Mouse (Mus musculus) myocyte (in vitro differentiated cells): ENCODE measurements around the gene Rps6ka3. TPM values are rescaled to one million over a fixed set of nuclear protein-coding genes. Genes with fewer than 3 reads are reported as not detected.

ENCODE experiments used
- H3K27me3 ChIP-seq: one replicate; pipeline ENCODE4 v1.6.1; 2011; ENCODE audit not compliant: control insufficient read depth, insufficient read depth, insufficient read length
- H3K36me3 ChIP-seq: one replicate; pipeline ENCODE4 v1.6.1; 2011; ENCODE audit not compliant: control insufficient read depth, insufficient read depth
- H3K4me2 ChIP-seq: one replicate; pipeline ENCODE4 v1.6.1; 2011; ENCODE audit warnings: low read depth, control low read depth
- H3K4me3 ChIP-seq: one replicate; pipeline ENCODE4 v1.5.1; 2011; ENCODE audit warnings: mild to moderate bottlenecking, control low read depth, moderate library complexity
- H3K79me2 ChIP-seq: one replicate; pipeline ENCODE4 v1.6.1; 2011; ENCODE audit not compliant: control insufficient read depth, insufficient read depth
- H3ac ChIP-seq: one replicate; pipeline ENCODE4 v1.6.1; 2011; ENCODE audit not compliant: control insufficient read depth, insufficient read length
- CEBPB ChIP-seq: IDR thresholded peaks from 2 replicates; pipeline ENCODE4 v1.6.1; 2011; ENCODE audit warnings: mild to moderate bottlenecking, moderate library complexity; ENCODE audit not compliant: poor library complexity, insufficient read depth, severe bottlenecking
- E2F4 ChIP-seq: IDR thresholded peaks from one replicate; pipeline ENCODE4 v1.6.1; 2011; ENCODE audit warnings: mild to moderate bottlenecking, control low read depth, moderate library complexity; ENCODE audit not compliant: insufficient read depth
- MAX ChIP-seq: IDR thresholded peaks from one replicate; pipeline ENCODE4 v1.6.1; 2011; ENCODE audit warnings: low read depth, mild to moderate bottlenecking, control low read depth
- MYOD1 ChIP-seq, 3 experiments: IDR thresholded peaks; one replicate each; pipeline ENCODE4 v1.6.1; 2011; ENCODE audit warnings: control low read depth in 2 of 3, low read depth in 2 of 3, mild to moderate bottlenecking in 2 of 3, moderate library complexity in 1 of 3; ENCODE audit not compliant: insufficient read length in 2 of 3, control insufficient read depth in 1 of 3
- MYOG ChIP-seq, 3 experiments: IDR thresholded peaks; one replicate each; pipeline ENCODE4 v1.6.1; 2011; ENCODE audit warnings: control low read depth in 2 of 3, low read depth in 2 of 3, mild to moderate bottlenecking in 2 of 3; ENCODE audit not compliant: insufficient read length in 2 of 3, control insufficient read depth in 1 of 3, insufficient read depth in 1 of 3
- POLR2A ChIP-seq: IDR thresholded peaks from one replicate; pipeline ENCODE4 v1.6.1; 2011; ENCODE audit warnings: low read depth, mild to moderate bottlenecking, control low read depth, moderate library complexity; ENCODE audit not compliant: insufficient read length
- POLR2AphosphoS2 ChIP-seq: IDR thresholded peaks from one replicate; pipeline ENCODE4 v1.6.1; 2011; ENCODE audit warnings: low read depth, control low read depth; ENCODE audit not compliant: insufficient read length
- REST ChIP-seq: IDR thresholded peaks from one replicate; pipeline ENCODE4 v1.6.1; 2011; ENCODE audit warnings: mild to moderate bottlenecking, control low read depth, moderate library complexity; ENCODE audit not compliant: insufficient read depth, insufficient read length
- SRF ChIP-seq: IDR thresholded peaks from one replicate; pipeline ENCODE4 v1.6.1; 2011; ENCODE audit warnings: low read depth; ENCODE audit not compliant: control insufficient read depth, insufficient read length
- TCF12 ChIP-seq: IDR thresholded peaks from one replicate; pipeline ENCODE4 v1.6.1; 2011; ENCODE audit warnings: mild to moderate bottlenecking, control low read depth; ENCODE audit not compliant: poor library complexity, insufficient read depth, severe bottlenecking
- TCF3 ChIP-seq: IDR thresholded peaks from one replicate; pipeline ENCODE4 v1.6.1; 2011; ENCODE audit warnings: low read depth, control low read depth; ENCODE audit not compliant: insufficient read length
- USF1 ChIP-seq: IDR thresholded peaks from one replicate; pipeline ENCODE4 v1.6.1; 2011; ENCODE audit warnings: low read depth, mild to moderate bottlenecking, control low read depth, moderate library complexity
- polyA plus RNA-seq: library from polyadenylated mRNA; unstranded; fragments of >200 nt; fragmentation: generic; extraction: Trizol; gene quantifications from one replicate; pipeline ENCODE4 v1.2.1, GENCODE M21; 2012; ENCODE audit warnings: missing spikeins

Rps6ka3 gene
- polyA plus RNA-seq, 1 experiment: 10.0 TPM

DNA sequence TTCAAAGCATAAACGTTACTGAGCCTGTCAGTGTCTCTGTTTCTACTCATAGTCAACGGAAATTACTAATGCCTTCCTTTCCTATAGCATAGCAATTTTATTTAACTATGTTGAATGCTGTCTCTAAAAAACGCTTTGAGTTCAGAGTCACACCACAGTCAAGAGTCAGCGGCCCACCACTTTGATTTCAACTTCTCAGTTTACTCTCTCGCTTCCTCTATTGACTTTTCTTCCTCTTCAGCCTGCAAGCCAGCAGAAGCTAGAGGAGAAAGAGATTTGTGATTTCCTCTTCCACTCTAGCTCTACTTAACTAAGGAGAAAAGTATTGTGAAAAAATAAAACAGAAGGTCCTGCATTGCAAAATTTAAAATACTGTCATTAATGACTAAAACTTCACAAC lies 10.0 kb upstream of the Rps6ka3 start:
- H3K4me2 ChIP-seq: no peak overlapping the region
- TF ChIP-seq POLR2AphosphoS2: no peak
- no peak for TF ChIP-seq POLR2A
- no peak for TF ChIP-seq TCF12
- TF ChIP-seq E2F4: no peak
- no peak for TF ChIP-seq USF1
- no peak for TF ChIP-seq MYOD1 (IDR thresholded peaks at IDR 0.05; ENCODE audit: control insufficient read depth in 1 of 3, insufficient read length in 2 of 3, low read depth in 2 of 3)
- no peak for TF ChIP-seq MYOG (IDR thresholded peaks at IDR 0.05; ENCODE audit: control insufficient read depth in 1 of 3, insufficient read depth in 1 of 3, insufficient read length in 2 of 3, low read depth in 2 of 3)
- no peak for TF ChIP-seq REST
- TF ChIP-seq CEBPB: no peak
- TF ChIP-seq SRF: no peak
- TF ChIP-seq TCF3: no peak
- TF ChIP-seq MAX: no peak
- no peak overlapping the region for H3ac ChIP-seq
- H3K27me3 ChIP-seq: no peaks in the 10 kb centered on the region
- H3K4me3 ChIP-seq: no peak overlapping the region
- H3K79me2 ChIP-seq: no peaks in the 10 kb centered on the region
- no peaks in the 10 kb centered on the region for H3K36me3 ChIP-seq

DNA sequence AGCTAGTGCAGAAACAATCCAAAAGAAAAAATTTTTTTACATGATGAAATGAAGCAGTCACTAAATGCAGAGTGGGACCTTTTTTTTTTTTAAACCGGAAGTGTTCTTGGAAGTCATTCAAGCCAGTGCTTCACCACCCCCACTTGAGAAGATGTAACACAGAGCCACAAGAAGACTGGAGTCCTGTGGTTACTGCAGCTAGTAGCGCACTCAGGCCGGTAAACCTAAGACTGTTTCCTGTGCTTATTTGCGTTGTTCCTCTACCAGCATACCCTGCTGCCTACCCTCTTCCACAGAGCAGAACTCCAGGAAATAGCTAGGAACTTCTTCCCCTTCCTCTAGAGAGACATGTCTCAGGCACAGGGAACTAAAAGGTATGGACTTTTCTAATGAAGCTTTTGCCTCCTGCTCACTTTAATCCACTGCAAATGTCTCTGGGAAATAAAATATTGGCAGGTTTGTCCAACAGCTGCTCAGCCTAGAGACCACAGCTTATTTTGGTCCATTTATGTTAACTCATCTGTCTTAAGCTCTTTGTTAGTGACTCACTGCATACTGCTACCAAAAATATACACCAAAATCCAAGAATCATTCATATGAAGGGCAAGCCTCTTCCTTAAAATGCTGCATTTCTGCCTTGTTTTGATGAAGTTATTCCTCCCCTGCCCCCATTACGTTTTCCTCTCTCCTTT lies 931 bp downstream of the Rps6ka3 start:
- Histone ChIP-seq H3K36me3 (no peaks in the 10 kb centered on the region), H3K4me2 (peak overlapping the region; percentile 70), H3K4me3 (no peak overlapping the region), H3K79me2 (no peaks in the 10 kb centered on the region), H3ac (no peak overlapping the region), H3K27me3 (no peaks in the 10 kb centered on the region)
- TF ChIP-seq USF1 (no peak), MYOD1 (IDR thresholded peaks at IDR 0.05; ENCODE audit: control insufficient read depth in 1 of 3, insufficient read length in 2 of 3, low read depth in 2 of 3) (peak; percentile 3 to 51 (median 9))

DNA sequence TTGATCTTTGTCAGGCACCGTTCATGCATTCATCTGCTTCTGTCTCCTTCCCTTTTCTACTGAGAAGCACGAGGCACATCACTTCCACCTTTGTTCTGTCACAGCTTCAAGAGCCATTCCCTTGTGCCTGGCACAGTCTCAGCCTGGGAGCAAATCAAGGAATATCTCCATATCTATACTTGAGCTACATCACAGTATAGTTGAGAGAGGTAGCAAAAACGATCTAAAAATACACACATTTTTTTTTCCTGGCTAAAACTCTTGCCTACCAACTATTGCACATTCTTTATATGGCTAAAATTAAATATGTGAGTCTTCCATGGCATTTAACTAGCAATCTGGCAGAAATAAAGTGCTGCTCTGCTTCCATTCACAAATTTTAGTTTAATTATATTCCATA lies 5.1 kb downstream of the Rps6ka3 start:
- Histone ChIP-seq H3K36me3 (no peaks in the 10 kb centered on the region), H3K27me3 (no peaks in the 10 kb centered on the region), H3K79me2 (no peaks in the 10 kb centered on the region), H3K4me2 (no peak overlapping the region), H3ac (no peak overlapping the region), H3K4me3 (no peak overlapping the region)
- TF ChIP-seq USF1 (no peak), POLR2A (no peak), CEBPB (no peak), SRF (no peak), TCF12 (no peak), MAX (no peak), TCF3 (no peak), MYOD1 (IDR thresholded peaks at IDR 0.05; ENCODE audit: control insufficient read depth in 1 of 3, insufficient read length in 2 of 3, low read depth in 2 of 3) (no peak), POLR2AphosphoS2 (no peak), MYOG (IDR thresholded peaks at IDR 0.05; ENCODE audit: control insufficient read depth in 1 of 3, insufficient read depth in 1 of 3, insufficient read length in 2 of 3, low read depth in 2 of 3) (no peak), REST (no peak), E2F4 (no peak)

DNA sequence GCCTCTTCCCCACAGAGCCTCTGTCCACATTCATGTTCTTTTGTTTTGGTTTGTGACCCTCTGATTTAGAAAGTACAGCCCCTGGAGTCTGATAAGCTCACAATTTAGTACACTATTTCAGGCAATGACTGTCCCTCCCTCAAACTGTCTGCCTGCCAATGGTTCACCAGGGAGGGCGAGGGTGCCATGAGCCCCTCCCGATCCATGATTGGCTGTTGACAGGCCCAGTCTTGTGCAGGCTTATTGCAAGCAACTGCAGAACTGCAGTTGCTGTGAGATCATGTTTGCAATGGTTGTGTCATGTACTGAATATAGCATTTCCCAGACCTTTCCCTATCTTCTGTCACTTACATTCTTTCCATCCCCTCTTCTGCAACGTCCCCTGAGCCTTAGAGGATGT lies 12.4 kb downstream of the Rps6ka3 start:
- TF ChIP-seq REST: no peak
- no peak for TF ChIP-seq TCF3
- peak in 1 of 3 experiments; percentile 50 for TF ChIP-seq MYOD1 (IDR thresholded peaks at IDR 0.05; ENCODE audit: control insufficient read depth in 1 of 3, insufficient read length in 2 of 3, low read depth in 2 of 3)
- TF ChIP-seq CEBPB: no peak
- TF ChIP-seq SRF: no peak
- no peak for TF ChIP-seq MAX
- TF ChIP-seq USF1: no peak
- TF ChIP-seq TCF12: no peak
- no peak for TF ChIP-seq POLR2A
- peak in 1 of 3 experiments; percentile 58 for TF ChIP-seq MYOG (IDR thresholded peaks at IDR 0.05; ENCODE audit: control insufficient read depth in 1 of 3, insufficient read depth in 1 of 3, insufficient read length in 2 of 3, low read depth in 2 of 3)
- Histone ChIP-seq H3K4me3 (no peak overlapping the region), H3K79me2 (no peaks in the 10 kb centered on the region)

DNA sequence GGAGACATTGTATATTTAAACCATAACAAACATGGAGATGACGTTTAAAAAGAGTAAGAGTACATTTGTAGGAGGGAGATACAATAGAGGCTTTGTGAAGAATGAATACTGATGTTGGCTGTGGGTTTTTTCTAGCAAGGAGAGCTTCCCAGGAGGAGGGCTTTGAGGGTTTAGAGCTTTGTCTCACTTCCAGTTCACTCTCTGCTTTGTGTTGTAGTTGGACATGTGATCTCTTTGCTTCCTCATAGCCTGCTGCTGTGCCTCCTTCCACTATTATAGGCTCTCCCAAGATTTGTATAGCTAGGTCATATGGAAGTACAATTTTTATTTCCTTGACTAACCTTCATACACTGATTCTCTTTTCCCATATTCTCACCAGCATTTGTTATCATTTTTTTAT lies 27.2 kb downstream of the Rps6ka3 start:
- H3K36me3 ChIP-seq: no peaks in the 10 kb centered on the region
- no peaks in the 10 kb centered on the region for H3K79me2 ChIP-seq
- H3K27me3 ChIP-seq: no peaks in the 10 kb centered on the region
- H3K4me3 ChIP-seq: no peak overlapping the region
- H3ac ChIP-seq: no peak overlapping the region
- TF ChIP-seq USF1 (no peak), MYOD1 (IDR thresholded peaks at IDR 0.05; ENCODE audit: control insufficient read depth in 1 of 3, insufficient read length in 2 of 3, low read depth in 2 of 3) (no peak), POLR2AphosphoS2 (no peak), CEBPB (no peak), SRF (no peak), MAX (no peak)
- H3K4me2 ChIP-seq: no peak overlapping the region

More for the DNA sequence above, 12.4 kb downstream of the Rps6ka3 start:
- Histone ChIP-seq H3K27me3 (no peaks in the 10 kb centered on the region), H3K36me3 (no peaks in the 10 kb centered on the region), H3ac (no peak overlapping the region), H3K4me2 (peak overlapping the region; percentile 50)
